Mouse (Mus musculus) thymus, postnatal 0 days (tissue): ENCODE results near the gene Lrrc52. TPM values are rescaled to one million over a fixed set of nuclear protein-coding genes. Genes with fewer than 3 reads are reported as not detected.
A peak's percentile ranks its signal among the peaks of the same experiment; 100 is the strongest.

Experiments used
- DNase-seq: peaks from one replicate; pipeline ENCODE4 v3.0.0-alpha.2; 2015; ENCODE audit warnings: low spot score
- polyA plus RNA-seq: library from polyadenylated mRNA; unstranded; fragments of >200 nt; fragmentation: Nextera tagmentation; extraction: Ambion mirVana; gene quantifications from 2 replicates; pipeline ENCODE4 v1.2.1, GENCODE M21; 2015

The Lrrc52 gene
- polyA plus RNA-seq, 1 experiment from 2014 or later, result 0.12 TPM

DNA sequence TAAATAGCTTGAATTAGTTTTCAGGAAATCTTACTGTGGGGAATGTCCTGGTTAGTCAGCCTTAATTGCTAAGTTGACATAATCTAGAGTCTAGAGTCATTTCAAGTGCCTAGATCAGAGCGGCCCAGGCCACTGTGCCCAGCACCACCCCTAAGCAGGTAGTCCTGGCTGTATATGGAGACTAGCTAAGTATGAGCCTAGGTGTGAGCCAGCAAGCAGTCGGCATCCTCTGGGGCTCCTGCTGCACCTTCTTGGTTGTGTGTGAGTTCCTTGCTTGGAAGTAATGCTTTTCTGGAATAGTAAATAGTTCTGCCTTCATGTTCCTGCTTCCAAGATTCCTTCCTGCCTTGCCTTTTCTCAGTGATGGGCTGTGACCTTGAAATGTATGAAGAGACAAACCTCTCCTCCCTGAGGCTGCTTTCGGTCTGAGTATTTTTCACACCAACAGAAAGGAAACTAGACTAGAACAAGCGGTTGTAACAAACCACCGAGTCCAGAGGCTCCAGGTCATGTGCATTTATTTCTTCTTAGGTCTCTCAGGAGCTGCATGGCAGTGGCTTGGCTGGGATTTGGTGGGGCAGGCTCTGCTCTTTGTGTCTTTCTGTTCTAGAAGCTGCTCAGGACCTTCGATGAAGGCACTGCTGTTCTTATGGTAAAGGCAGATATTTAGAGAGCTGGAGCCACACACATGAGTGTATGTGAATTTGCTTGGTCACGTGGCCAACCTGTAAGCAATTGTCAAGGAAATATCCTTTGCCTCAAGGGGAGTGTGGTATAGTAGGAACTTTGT, 30.2 kb downstream of the Lrrc52 start:
- no peak for DNase-seq

- DNase-seq, result no peak
Measured at GRCm38 (mm10) chr1:167434931-167435330, 31.6 kb downstream of the Lrrc52 start.

DNA sequence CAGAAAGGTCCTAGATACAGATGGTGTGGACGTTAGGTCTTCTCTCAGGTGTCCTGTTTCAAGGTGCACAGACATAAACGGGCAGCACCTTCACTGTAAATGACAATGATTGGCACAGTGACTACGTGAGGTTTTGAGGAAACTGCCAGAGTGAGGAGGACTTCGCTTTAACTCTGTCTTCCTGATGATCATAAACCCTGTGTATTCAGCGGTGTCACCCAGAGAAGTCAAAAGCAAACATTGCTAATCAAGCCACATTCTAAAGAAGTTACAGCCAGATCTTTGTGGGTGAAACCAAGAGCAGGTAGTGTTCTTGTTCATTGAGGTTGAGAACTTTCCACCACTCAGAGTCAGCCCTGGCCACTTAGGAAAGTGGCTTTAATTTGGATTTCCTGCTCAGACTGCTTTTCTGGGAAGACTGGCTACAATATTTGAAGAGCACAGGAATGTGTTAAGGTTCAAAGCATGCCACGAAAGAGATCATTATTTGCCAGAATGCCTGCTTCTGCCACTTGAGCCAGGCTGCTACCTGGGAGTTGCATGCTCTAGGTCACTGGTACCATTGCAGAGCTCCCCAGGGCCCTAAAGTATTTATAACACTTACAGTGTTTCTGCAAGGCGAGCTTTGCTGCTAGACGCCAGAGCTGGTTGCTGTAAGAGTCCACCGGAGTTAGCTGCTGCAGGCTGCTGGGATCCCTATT, 35.5 kb downstream of the Lrrc52 start:
- no peak for DNase-seq

DNA sequence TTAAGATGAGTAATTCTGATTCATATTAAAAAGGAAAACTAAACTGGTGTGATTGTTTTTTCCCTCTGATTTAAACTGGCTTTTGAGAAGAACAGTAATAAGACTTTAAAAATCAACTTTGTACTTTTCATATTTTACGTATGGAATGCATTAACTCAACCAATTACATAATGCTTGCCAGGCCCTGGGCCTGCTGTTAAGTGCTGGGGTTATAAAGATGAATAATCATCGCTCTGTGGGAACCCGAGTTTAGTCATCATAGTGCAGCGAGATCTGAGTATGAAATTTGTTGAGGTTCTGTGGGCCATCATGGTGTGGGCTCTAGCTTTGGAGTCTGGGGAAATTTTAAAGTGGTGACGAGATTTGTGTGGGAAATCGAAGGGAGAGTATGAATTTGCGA, 39.9 kb downstream of the Lrrc52 start:
- no peak for DNase-seq

GRCm38 (mm10) chr1:167425572-167425971, 41.0 kb downstream of the Lrrc52 start:
- DNase-seq, result no peak

- DNase-seq, result no peak
Measured at GRCm38 (mm10) chr1:167422501-167423240, 43.9 kb downstream of the Lrrc52 start.

- peak; percentile 72 for DNase-seq
Measured at GRCm38 (mm10) chr1:167414846-167415245, 51.7 kb downstream of the Lrrc52 start.

DNA sequence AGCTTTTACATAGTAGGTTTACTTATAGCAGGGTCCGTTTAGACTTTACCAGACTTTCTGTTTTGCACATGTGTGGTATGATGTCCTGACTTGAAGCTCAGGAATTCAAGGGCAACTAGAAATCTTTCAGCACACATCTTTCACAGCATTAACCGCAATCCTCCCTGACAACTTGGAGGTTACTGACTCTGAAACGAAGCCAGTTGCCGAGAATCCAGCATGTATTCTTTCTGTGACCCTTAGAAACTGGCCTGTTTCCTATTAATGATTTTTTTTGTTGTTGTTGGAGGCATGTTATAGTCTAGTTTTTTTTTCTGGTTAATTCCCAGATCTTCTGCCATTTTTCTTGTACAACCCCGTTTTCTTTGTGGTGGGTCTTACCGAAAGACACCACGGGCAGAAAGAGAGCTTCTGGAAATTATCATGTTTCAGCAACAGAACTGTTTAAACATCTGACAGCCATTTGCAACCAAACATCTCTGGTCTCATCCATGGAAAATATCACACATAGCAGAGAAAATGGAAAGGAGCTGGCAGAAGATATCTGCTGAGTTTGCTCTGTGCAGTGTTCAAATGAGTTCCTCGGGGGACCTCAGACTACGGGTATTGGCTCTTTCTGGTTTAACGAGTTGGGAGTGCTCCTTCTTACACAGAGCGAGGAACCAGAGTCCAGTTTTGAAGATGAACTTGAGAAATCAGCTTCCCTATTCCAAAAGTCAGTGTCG, 54.4 kb downstream of the Lrrc52 start:
- no peak for DNase-seq

GRCm38 (mm10) chr1:167409601-167410000, 57.0 kb downstream of the Lrrc52 start:
- DNase-seq, result no peak

GRCm38 (mm10) chr1:167405237-167405636, 61.3 kb downstream of the Lrrc52 start:
- DNase-seq, result no peak

Other genes starting within 250 kb of the Lrrc52 start
- gene Uck2, start 181.5 kb downstream of the Lrrc52 start, polyA plus RNA-seq, result 165 and 193 TPM in 2 replicates
- gene Tmco1, start 158.4 kb downstream of the Lrrc52 start, polyA plus RNA-seq, result 91.4 and 98.8 TPM in 2 replicates
- 66.9 and 68.6 TPM in 2 replicates for gene Aldh9a1, start 116.8 kb downstream of the Lrrc52 start, polyA plus RNA-seq
- 36.5 and 40.7 TPM in 2 replicates for gene Mgst3, start 72.9 kb downstream of the Lrrc52 start, polyA plus RNA-seq
- 0.44 and 0.99 TPM in 2 replicates for gene Rxrg, start 131.6 kb upstream of the Lrrc52 start, polyA plus RNA-seq
- gene Lmx1a, start 222.5 kb upstream of the Lrrc52 start, polyA plus RNA-seq, result 0.08 and 0.10 TPM in 2 replicates